Mouse (Mus musculus) E14TG2a.4 (cell line): Measurements from ENCODE around the gene Limk2.

ENCODE experiments used
- H3K27me3 ChIP-seq: 2 replicates; pipeline ENCODE4 v1.6.1; 2014; ENCODE audit warnings: low read length, control low read depth; ENCODE audit not compliant: insufficient read depth
- H3K36me3 ChIP-seq: 2 replicates; pipeline ENCODE4 v1.6.1; 2014; ENCODE audit warnings: low read length, control low read depth; ENCODE audit not compliant: insufficient read depth
- H3K4me1 ChIP-seq: replicated peaks from 2 replicates; pipeline ENCODE4 v1.6.1; 2014; ENCODE audit warnings: low read depth, low read length, control low read depth
- H3K4me3 ChIP-seq: replicated peaks from 2 replicates; pipeline ENCODE4 v1.5.1; 2014; ENCODE audit warnings: mild to moderate bottlenecking, low read length
- H3K9me3 ChIP-seq: 2 replicates; pipeline ENCODE4 v1.6.1; 2014; ENCODE audit warnings: low read length, control low read depth
- CTCF ChIP-seq: conservative IDR thresholded peaks from 2 replicates; pipeline ENCODE4 v1.5.1; 2014; ENCODE audit warnings: low read length
- NANOG ChIP-seq: IDR thresholded peaks from 2 replicates; pipeline ENCODE4 v1.6.1; 2014; ENCODE audit warnings: borderline replicate concordance, low read length, mixed read lengths
- POU5F1 ChIP-seq: IDR thresholded peaks from 2 replicates; pipeline ENCODE4 v1.6.1; 2014; ENCODE audit warnings: low read length, borderline replicate concordance

Gene Limk2

DNA sequence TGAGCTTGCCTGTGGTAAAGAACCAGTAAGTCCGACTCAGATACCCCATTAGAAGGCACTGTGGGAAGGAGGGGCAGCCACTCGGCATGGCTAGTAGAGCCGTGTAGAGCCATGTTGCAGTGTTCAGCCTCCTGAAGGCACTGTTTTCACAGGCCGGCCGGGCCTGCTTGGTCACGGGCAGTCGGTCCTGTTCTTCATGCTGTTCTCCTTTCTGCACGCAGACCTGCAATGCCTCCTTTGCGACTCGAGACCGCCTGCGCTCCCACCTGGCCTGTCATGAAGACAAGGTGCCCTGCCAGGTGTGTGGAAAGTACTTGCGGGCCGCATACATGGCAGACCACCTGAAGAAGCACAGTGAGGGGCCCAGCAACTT is 110.2 kb downstream of the Limk2 start:
- Histone ChIP-seq H3K9me3 (no peaks in the 10 kb centered on the region), H3K4me3 (0 out of 2 replicates have a peak overlapping the region, but pooled peaks have one; percentile 10), H3K4me1 (peaks cover 99% of the 10 kb centered on the region), H3K27me3 (no peaks in the 10 kb centered on the region), H3K36me3 (peaks cover 100% of the 10 kb centered on the region)
- TF ChIP-seq CTCF (no peak), NANOG (no peak), POU5F1 (no peak)

DNA sequence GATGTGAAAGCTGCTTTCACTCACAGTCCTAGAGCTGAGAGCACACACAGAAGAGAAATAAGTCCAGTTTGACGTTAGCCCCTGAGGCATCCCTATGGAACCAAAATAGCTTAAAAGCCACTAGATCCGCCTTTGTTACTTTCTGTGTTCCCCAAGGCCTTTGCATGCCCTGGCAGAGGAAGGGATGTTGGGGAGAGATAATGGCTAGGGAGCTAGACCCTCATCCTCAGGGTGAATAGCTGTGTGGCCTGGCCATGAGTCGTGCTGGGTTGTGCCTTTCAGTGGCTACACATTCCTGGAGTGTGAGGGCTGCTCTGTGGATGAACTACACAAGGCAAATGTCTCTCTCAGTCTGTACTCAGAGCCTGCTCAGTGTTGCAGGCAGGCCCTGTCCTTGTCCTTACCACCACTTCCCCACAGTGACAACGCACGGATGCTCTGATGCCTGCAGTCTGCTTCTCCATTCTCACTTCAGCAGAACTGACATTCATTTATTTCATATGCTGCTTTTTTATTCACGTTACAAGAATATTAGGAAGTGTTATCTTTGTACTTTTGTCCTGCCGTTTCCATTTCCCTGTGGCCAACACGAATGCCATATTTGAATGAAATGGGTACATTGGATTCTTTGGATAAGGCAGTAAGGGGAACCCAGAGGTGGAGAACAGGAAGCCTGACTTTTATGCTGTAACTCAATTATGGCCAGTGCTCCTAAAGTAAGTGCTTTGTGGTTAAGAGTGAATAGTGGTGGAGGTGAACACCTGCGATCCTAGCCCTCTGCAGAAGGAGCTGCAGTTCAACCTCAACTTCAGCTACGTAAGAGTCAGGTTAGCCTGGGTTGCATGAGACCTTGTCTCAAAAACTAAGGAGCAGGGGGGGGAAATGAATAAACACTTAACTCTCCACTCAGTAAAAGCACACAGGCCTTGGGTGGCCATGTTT is 110.8 kb downstream of the Limk2 start:
- H3K4me3 ChIP-seq, result no peak overlapping the region

DNA sequence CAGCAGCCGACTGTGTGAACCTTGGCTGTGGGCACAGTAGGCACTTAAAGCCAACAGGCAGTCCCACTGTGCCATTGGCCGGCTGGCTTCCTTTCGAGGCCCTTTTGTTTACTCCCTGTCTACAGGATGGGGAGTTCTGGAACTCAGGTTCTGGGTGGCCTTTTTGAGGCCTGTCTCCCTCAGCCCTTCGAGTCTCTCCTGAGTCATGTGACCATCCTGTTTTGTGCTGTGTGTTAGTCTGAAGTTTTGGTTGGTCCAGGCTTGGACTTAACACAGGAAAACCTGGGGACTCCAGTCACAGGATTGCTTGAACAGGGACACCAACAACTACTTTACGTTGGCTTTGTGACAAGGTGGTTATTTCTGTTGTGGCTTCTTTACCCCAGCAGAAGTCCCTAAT is 112.9 kb downstream of the Limk2 start:
- no peaks in the 10 kb centered on the region for H3K9me3 ChIP-seq
- H3K4me1 ChIP-seq, result peaks cover 81% of the 10 kb centered on the region
- peak overlapping the region; percentile 94 for H3K4me3 ChIP-seq
- peaks cover 94% of the 10 kb centered on the region for H3K36me3 ChIP-seq
- TF ChIP-seq CTCF (no peak), POU5F1 (no peak), NANOG (no peak)
- H3K27me3 ChIP-seq, result no peaks in the 10 kb centered on the region

More for the DNA sequence above, 110.8 kb downstream of the Limk2 start:
- TF ChIP-seq POU5F1, result no peak
- no peak for TF ChIP-seq CTCF
- no peak for TF ChIP-seq NANOG
- peaks cover 99% of the 10 kb centered on the region for H3K4me1 ChIP-seq
- H3K36me3 ChIP-seq, result peaks cover 100% of the 10 kb centered on the region
- H3K9me3 ChIP-seq, result no peaks in the 10 kb centered on the region
- H3K27me3 ChIP-seq, result no peaks in the 10 kb centered on the region

DNA sequence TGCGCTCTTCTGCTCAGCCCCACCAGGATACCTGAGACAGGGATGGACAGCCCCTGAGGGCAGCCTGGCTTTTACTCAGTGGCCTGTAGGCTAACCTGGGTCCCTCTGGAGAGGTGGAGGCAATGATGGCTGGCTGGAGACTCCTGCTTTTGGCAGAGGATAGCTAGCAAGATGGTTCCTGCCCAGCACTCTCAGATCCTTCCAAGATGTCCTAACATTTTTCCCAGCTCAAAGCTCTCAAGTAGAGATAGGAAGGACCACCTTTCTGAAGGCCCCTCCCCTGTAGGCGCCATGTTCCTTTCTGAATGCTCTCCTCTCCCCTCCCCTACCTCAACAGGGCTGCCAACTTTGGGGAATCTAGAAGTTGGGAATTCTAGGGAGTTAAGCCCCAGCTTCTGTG is 114.3 kb downstream of the Limk2 start:
- no peaks in the 10 kb centered on the region for H3K9me3 ChIP-seq
- peak overlapping the region; percentile 94 for H3K4me3 ChIP-seq
- TF ChIP-seq POU5F1, result no peak
- no peak for TF ChIP-seq CTCF
- no peak for TF ChIP-seq NANOG
- peaks cover 83% of the 10 kb centered on the region for H3K36me3 ChIP-seq
- peaks cover 67% of the 10 kb centered on the region for H3K4me1 ChIP-seq
- H3K27me3 ChIP-seq, result no peaks in the 10 kb centered on the region
